Mouse (Mus musculus): ENCODE results near the gene Tcf15.

DNA sequence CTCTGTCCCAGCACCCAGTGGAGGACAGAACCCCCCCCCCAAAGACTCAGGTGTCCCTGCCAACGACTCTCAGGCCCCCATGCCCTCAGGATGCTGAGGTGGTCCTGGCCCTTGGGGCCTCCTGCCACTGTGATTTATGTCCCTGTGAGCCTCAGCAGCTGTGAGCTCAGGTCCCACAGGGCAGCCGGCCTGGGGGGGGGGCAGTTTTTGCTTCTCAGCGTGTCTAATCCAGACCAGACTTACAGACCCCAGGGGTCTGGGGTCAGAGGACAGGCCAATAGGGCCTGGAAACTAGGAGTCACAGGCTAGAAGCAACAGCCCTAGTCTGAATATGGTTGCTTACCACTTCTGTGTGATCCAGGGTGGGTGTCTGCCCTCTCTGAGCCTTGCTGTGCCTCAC is 10.0 kb downstream of the Tcf15 start:
- no peak for TF ChIP-seq CTCF (IDR thresholded peaks at IDR 0.05; ENCODE audit: extremely low read depth, insufficient read depth, insufficient read length, insufficient replicate concordance)
- TF ChIP-seq POLR2A (IDR thresholded peaks at IDR 0.05; ENCODE audit: low read depth, low read length): no peak

Data from spleen, adult 2 months (tissue).